In the genomic region with DNA sequence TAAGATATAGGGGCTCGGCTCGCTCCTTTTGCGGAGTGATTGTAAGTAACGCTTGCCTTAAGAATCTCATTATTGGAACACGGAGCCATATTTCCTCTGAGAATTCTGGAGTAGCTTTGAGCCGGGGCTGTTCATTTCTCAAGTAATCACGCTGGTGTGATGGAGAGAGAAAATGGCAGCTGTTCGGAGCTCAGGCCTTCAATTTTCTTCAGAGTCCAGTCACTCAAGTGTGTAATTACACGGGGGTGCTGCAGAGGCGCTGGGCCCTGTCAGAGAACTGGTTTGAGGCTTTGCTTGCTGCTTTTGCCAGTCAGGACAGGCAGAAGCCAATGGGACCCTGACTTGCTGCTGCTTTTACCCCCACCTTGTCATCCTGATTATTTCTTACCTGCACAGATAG, we compare ENCODE assay signal across 11 mouse cellular contexts.
A peak's percentile ranks its signal among the peaks of the same experiment; 100 is the strongest.
DNase-seq lines count a peak whose midpoint lies in the region; ATAC-seq and TF ChIP-seq lines count a peak whose summit lies in the region.
"Had no signal": no experiment of that assay in that cellular context is flagged by ENCODE, and none has a peak within 500 bp of the region (broad histone marks: within the 10 kb centered on the region; RNA-seq: fewer than 3 reads in every experiment).

No protein-coding gene starts in this region.

- no peak for ATAC-seq in embryonic facial prominence, embryonic 12.5 days (ENCODE audit: insufficient number of reproducible peaks, insufficient read depth, low FRiP score, low TSS enrichment)
- peak; percentile 72 for ATAC-seq in hindbrain, embryonic 13.5 days (ENCODE audit: low FRiP score)
- ATAC-seq in midbrain, embryonic 15.5 days (replicated peaks) = no peak; the same call in 1 of the 2 replicates
- ATAC-seq: Patski had no signal

- no peaks in the 10 kb centered on the region for H3K9me3 ChIP-seq in embryonic facial prominence, embryonic 12.5 days
- no peaks in the 10 kb centered on the region for H3K9me3 ChIP-seq in hindbrain, embryonic 13.5 days
- H3K9me3 ChIP-seq in midbrain, embryonic 15.5 days = no peaks in the 10 kb centered on the region
- H3K9me3 ChIP-seq: liver, embryonic 15.5 days; megakaryocyte, embryonic 14.5 days had no signal

- H3K27me3 ChIP-seq in embryonic facial prominence, embryonic 12.5 days = no peaks in the 10 kb centered on the region
- no peaks in the 10 kb centered on the region for H3K27me3 ChIP-seq in hindbrain, embryonic 13.5 days
- no peaks in the 10 kb centered on the region for H3K27me3 ChIP-seq in midbrain, embryonic 15.5 days (replicated peaks)
- H3K27me3 ChIP-seq: liver, embryonic 15.5 days; megakaryocyte, embryonic 14.5 days; Patski had no signal

- peaks cover 11% of the 10 kb centered on the region for H3K4me1 ChIP-seq in embryonic facial prominence, embryonic 12.5 days
- H3K4me1 ChIP-seq in hindbrain, embryonic 13.5 days (replicated peaks) = peaks cover 27% of the 10 kb centered on the region
- H3K4me1 ChIP-seq in midbrain, embryonic 15.5 days = peaks cover 12% of the 10 kb centered on the region
- H3K4me1 ChIP-seq in lung, adult 2 months (ENCODE audit: control insufficient read depth, insufficient read depth, low read length) = no peaks in the 10 kb centered on the region
- H3K4me1 ChIP-seq: liver, embryonic 15.5 days; megakaryocyte, embryonic 14.5 days had no signal

- peak; percentile 15 for DNase-seq in ZHBTc4 (ENCODE audit: low read depth, low spot score)
- DNase-seq in cerebellum, postnatal 36 days = no peak
- no peak for DNase-seq in urinary bladder, adult 2 months (ENCODE audit: low spot score)
- no peak for DNase-seq in lung, adult 2 months
- DNase-seq: cerebellum, postnatal 10 days had no signal

- H3K4me2 ChIP-seq in embryonic facial prominence, embryonic 12.5 days (replicated peaks) = no peak overlapping the region
- 0 out of 2 replicates have a peak overlapping the region, but pooled peaks have one; percentile 4 for H3K4me2 ChIP-seq in hindbrain, embryonic 13.5 days
- H3K4me2 ChIP-seq in midbrain, embryonic 15.5 days = no peak overlapping the region
- H3K4me2 ChIP-seq: liver, embryonic 15.5 days had no signal

- H3K9ac ChIP-seq in embryonic facial prominence, embryonic 12.5 days = no peak overlapping the region
- peak overlapping the region; percentile 35; the same call in 1 of the 2 replicates for H3K9ac ChIP-seq in hindbrain, embryonic 13.5 days
- no peak overlapping the region for H3K9ac ChIP-seq in midbrain, embryonic 15.5 days
- H3K9ac ChIP-seq: liver, embryonic 15.5 days had no signal

- 42% methylated on average over 10 of the region's 10 CpGs for WGBS in embryonic facial prominence, embryonic 12.5 days
- WGBS in hindbrain, embryonic 13.5 days = 32% methylated on average over 10 of the region's 10 CpGs
- 25% methylated on average over 10 of the region's 10 CpGs for WGBS in midbrain, embryonic 15.5 days
- 92% methylated on average over 10 of the region's 10 CpGs for WGBS in lung, adult 2 months

- no peak for TF ChIP-seq POLR2A in lung, adult 2 months (IDR thresholded peaks at IDR 0.05; ENCODE audit: borderline replicate concordance, extremely low read depth, low read depth, low read length)

- TF ChIP-seq CTCF in lung, adult 2 months (IDR thresholded peaks at IDR 0.05; ENCODE audit: insufficient read depth, low read length) = no peak

- peak overlapping the region; percentile 54 for H3K27ac ChIP-seq in embryonic facial prominence, embryonic 12.5 days
- H3K27ac ChIP-seq in hindbrain, embryonic 13.5 days = peak overlapping the region; percentile 87
- H3K27ac ChIP-seq in midbrain, embryonic 15.5 days = peak overlapping the region; percentile 63
- H3K27ac ChIP-seq: liver, embryonic 15.5 days had no signal

- H3K4me3 ChIP-seq in embryonic facial prominence, embryonic 12.5 days = no peak overlapping the region
- no peak overlapping the region for H3K4me3 ChIP-seq in hindbrain, embryonic 13.5 days
- no peak overlapping the region for H3K4me3 ChIP-seq in midbrain, embryonic 15.5 days
- H3K4me3 ChIP-seq in lung, adult 2 months (replicated peaks; ENCODE audit: extremely low read depth, low read depth, low read length) = no peak overlapping the region
- H3K4me3 ChIP-seq: liver, embryonic 15.5 days; megakaryocyte, embryonic 14.5 days had no signal

- H3K36me3 ChIP-seq in embryonic facial prominence, embryonic 12.5 days = peaks cover 33% of the 10 kb centered on the region
- H3K36me3 ChIP-seq in hindbrain, embryonic 13.5 days = peaks cover 15% of the 10 kb centered on the region
- H3K36me3 ChIP-seq in midbrain, embryonic 15.5 days (replicated peaks) = no peaks in the 10 kb centered on the region; the same call in none of the 2 replicates
